Mouse (Mus musculus) MEL (cell line): ENCODE measurements around the gene Med21.
A peak's percentile ranks its signal among the peaks of the same experiment; 100 is the strongest.

Experiments used
- CHD1 ChIP-seq: IDR thresholded peaks from 2 replicates; pipeline ENCODE4 v1.6.1; 2012; ENCODE audit warnings: low read depth, mild to moderate bottlenecking, inconsistent platforms, low read length, improper control_type of control experiment
- CTCF ChIP-seq, 3 experiments: IDR thresholded peaks in 2 of 3; conservative IDR thresholded peaks in 1 of 3; 2 replicates each; pipeline ENCODE4 v1.5.1; 2011 to 2012; ENCODE audit warnings: low read length in 3 of 3, low read depth in 2 of 3, mild to moderate bottlenecking in 2 of 3, improper control_type of control experiment in 1 of 3, inconsistent platforms in 1 of 3, mixed read lengths in 1 of 3, moderate library complexity in 1 of 3; ENCODE audit not compliant: control insufficient read depth in 1 of 3, insufficient read depth in 1 of 3, poor library complexity in 1 of 3, severe bottlenecking in 1 of 3
- EP300 ChIP-seq, 2 experiments: IDR thresholded peaks; 2 replicates each; pipeline ENCODE4 v1.6.1; 2011; ENCODE audit warnings: improper control_type of control experiment in 2 of 2, low read length in 2 of 2, low read depth in 1 of 2, mild to moderate bottlenecking in 1 of 2
- JUND ChIP-seq: IDR thresholded peaks from 2 replicates; pipeline ENCODE4 v1.6.1; 2011; ENCODE audit warnings: low read depth, mild to moderate bottlenecking, improper control_type of control experiment, low read length
- POLR2A ChIP-seq, 2 experiments: IDR thresholded peaks; 2 replicates each; pipeline ENCODE4 v1.6.1; 2011 to 2012; ENCODE audit warnings: low read length in 2 of 2, mild to moderate bottlenecking in 2 of 2, control low read depth in 1 of 2, improper control_type of control experiment in 1 of 2, low read depth in 1 of 2, moderate library complexity in 1 of 2; ENCODE audit not compliant: control insufficient read depth in 1 of 2, insufficient read depth in 1 of 2, poor library complexity in 1 of 2
- POLR2AphosphoS5 ChIP-seq: IDR thresholded peaks from 2 replicates; pipeline ENCODE4 v1.6.1; 2012; ENCODE audit warnings: low read depth, borderline replicate concordance, mild to moderate bottlenecking, inconsistent platforms, low read length, moderate library complexity, mixed read lengths
- RCOR1 ChIP-seq: IDR thresholded peaks from 2 replicates; pipeline ENCODE4 v1.6.1; 2012; ENCODE audit warnings: low read depth, mild to moderate bottlenecking, inconsistent platforms, low read length, improper control_type of control experiment
- USF1 ChIP-seq: IDR thresholded peaks from 2 replicates; pipeline ENCODE4 v1.6.1; 2014; ENCODE audit warnings: low read depth, mild to moderate bottlenecking, inconsistent platforms, low read length, improper control_type of control experiment, moderate library complexity
- USF2 ChIP-seq, 2 experiments: IDR thresholded peaks; 2 replicates each; pipeline ENCODE4 v1.6.1; 2011 to 2012; ENCODE audit warnings: improper control_type of control experiment in 2 of 2, low read length in 2 of 2, borderline replicate concordance in 1 of 2, inconsistent platforms in 1 of 2, low read depth in 1 of 2, mild to moderate bottlenecking in 1 of 2; ENCODE audit not compliant: insufficient read depth in 1 of 2
- ZC3H11A ChIP-seq: IDR thresholded peaks from 2 replicates; pipeline ENCODE4 v1.6.1; 2012; ENCODE audit warnings: low read depth, mild to moderate bottlenecking, inconsistent platforms, low read length, improper control_type of control experiment

DNA sequence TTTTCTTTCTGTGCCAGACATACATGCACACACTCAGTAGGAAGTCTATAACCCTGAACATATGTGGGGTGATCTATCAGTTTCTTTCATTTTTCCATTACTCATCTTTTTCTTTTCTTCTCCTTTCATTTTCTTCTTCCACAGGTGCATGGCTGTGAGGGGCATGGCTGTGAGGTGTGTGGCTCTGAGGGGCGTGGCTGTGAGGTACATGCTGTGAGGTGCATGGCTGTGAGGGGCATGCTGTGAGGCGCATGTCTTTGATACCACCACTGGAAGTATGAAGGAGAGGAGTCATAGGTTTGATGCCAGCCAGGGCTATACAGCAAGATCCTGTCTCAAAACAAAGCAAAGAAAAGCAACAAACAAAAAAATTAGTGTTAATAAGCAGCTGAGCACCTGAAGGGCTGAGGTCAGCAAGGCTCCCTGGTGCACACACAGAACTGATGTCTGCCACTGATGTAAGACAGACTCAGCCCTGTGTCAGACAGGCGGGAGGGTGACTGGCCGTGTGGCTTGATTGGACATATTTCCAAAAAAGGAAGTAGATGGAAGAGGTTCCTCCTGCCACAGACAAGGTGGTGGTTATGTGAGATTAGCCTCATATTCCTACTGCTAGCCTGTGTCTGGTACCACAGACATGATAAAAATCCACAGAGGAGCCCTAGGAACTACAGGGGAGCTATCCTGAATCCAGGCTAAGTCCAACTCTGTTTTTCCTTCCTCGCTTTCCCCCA is 44.3 kb downstream of the Med21 start:
- peak; percentile 64 to 81; a peak in 3 of 4 replicates for TF ChIP-seq EP300 (IDR thresholded peaks at IDR 0.05; ENCODE audit: low read depth in 1 of 2, low read length in 2 of 2)
- no peak for TF ChIP-seq POLR2A (IDR thresholded peaks at IDR 0.05; ENCODE audit: control insufficient read depth in 1 of 2, insufficient read depth in 1 of 2, low read depth in 1 of 2, low read length in 2 of 2, poor library complexity in 1 of 2)
- no peak for TF ChIP-seq USF2 (IDR thresholded peaks at IDR 0.05; ENCODE audit: borderline replicate concordance in 1 of 2, insufficient read depth in 1 of 2, low read depth in 1 of 2, low read length in 2 of 2)
- TF ChIP-seq CTCF (IDR thresholded peaks at IDR 0.05 in 2 of 3, conservative IDR thresholded peaks at IDR 0.05 in 1 of 3; ENCODE audit: control insufficient read depth in 1 of 3, insufficient read depth in 1 of 3, low read depth in 2 of 3, low read length in 3 of 3, poor library complexity in 1 of 3, severe bottlenecking in 1 of 3) = no peak
- no peak for TF ChIP-seq POLR2AphosphoS5
- no peak for TF ChIP-seq JUND
- TF ChIP-seq USF1 = no peak
- TF ChIP-seq CHD1 = no peak
- TF ChIP-seq RCOR1 = peak; percentile 75
- TF ChIP-seq ZC3H11A = no peak
